Mouse (Mus musculus) C2C12 (cell line): ENCODE measurements at regions not wholly inside any gene's neighbourhood (a gene's known extent, or its start where the extent isn't known, plus 50 kb on each side); places are given as distances from the start of the nearest gene placed in this dataset.

Experiments
- CTCF ChIP-seq: IDR thresholded peaks from one replicate; pipeline ENCODE4 v1.5.1; 2011; ENCODE audit not compliant: control insufficient read depth, insufficient read depth, insufficient read length
- MYOG ChIP-seq: IDR thresholded peaks from one replicate; pipeline ENCODE4 v1.6.1; 2011; ENCODE audit not compliant: control insufficient read depth, insufficient read length; ENCODE audit errors: extremely low read depth

DNA sequence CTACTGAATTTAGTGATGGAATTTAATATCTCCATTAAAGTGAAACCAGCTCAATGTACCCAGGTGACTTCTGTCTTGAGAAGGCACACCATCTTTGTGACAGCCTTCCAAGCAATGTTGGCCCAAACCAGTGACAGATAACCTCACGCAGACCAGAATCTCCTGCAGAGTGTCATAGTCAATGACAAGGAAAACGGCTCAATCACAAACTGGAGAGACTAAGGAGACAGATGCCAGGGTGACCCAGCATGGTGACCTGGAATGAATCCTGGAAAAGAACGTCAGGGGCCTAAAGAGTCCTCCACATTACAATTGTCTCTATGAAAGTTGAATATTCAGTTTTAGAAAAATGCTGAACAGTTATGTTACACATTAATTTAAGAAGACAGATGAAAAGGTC is 748.7 kb upstream of the Acvr2a start:
- no peak for TF ChIP-seq MYOG
- TF ChIP-seq CTCF, result no peak
